Mouse (Mus musculus): ENCODE data around the gene Krt81.

DNA sequence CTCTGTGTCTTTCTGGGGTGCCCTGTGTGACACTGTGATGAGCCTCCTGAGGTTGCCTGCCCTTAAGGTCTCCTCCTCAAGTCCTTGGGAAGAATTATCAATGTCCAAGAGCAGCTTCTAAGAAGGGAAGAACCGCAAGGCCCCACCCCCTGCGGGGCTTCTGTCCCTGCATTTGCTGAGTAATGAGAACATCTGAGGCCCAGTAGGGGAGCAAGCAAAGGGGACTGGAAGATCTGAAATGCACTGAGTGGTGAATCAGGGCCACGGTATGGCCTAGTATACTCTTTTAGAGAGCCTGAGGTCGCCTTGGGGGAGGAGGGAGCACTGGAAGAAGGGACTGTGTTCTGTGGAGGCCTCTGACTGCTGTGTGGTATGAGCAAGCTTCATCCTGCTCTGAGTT is 18.5 kb upstream of the Krt81 start:
- TF ChIP-seq CTCF (IDR thresholded peaks at IDR 0.05; ENCODE audit: borderline replicate concordance, insufficient read depth, low read depth, low read length) (no peak), POLR2A (IDR thresholded peaks at IDR 0.05; ENCODE audit: borderline replicate concordance, insufficient read depth, low read length) (no peak)

Data from cerebellum, adult 2 months (tissue).